Mouse (Mus musculus): ENCODE measurements around the gene Cep170.
"Not testable (repeated sequence)": the region's sequence is repeated elsewhere in the genome, so short reads cannot be mapped to it uniquely, and the experiment has no call there.

Gene Cep170

GRCm38 (mm10) chr1:176814036-176814420 lies at the start of gene Cep170:
Gene Cep170 (minus strand): TSS chr1:176814067.
- ATAC-seq (ENCODE audit: insufficient number of reproducible peaks, low FRiP score, low TSS enrichment): peak; percentile 64

GRCm38 (mm10) chr1:176861981-176862644 lies 48.2 kb upstream of the Cep170 start:
- no peak for ATAC-seq (ENCODE audit: insufficient number of reproducible peaks, low FRiP score, low TSS enrichment)

GRCm38 (mm10) chr1:176852813-176853590 lies 39.1 kb upstream of the Cep170 start:
- no peak for ATAC-seq (ENCODE audit: insufficient number of reproducible peaks, low FRiP score, low TSS enrichment)

- no peak for ATAC-seq (ENCODE audit: insufficient number of reproducible peaks, low FRiP score, low TSS enrichment)
Observed at GRCm38 (mm10) chr1:176851401-176851800, 37.5 kb upstream of the Cep170 start.

- no peak for ATAC-seq (ENCODE audit: insufficient number of reproducible peaks, low FRiP score, low TSS enrichment)
Observed at GRCm38 (mm10) chr1:176849377-176849776, 35.5 kb upstream of the Cep170 start.

- ATAC-seq (ENCODE audit: insufficient number of reproducible peaks, low FRiP score, low TSS enrichment): no peak
Observed at GRCm38 (mm10) chr1:176848613-176849290, 34.9 kb upstream of the Cep170 start.

GRCm38 (mm10) chr1:176847118-176847859 lies 33.4 kb upstream of the Cep170 start:
- ATAC-seq (ENCODE audit: insufficient number of reproducible peaks, low FRiP score, low TSS enrichment): no peak

GRCm38 (mm10) chr1:176845082-176845977 lies 31.5 kb upstream of the Cep170 start:
- ATAC-seq (ENCODE audit: insufficient number of reproducible peaks, low FRiP score, low TSS enrichment): no peak

- not testable (repeated sequence) for ATAC-seq (ENCODE audit: insufficient number of reproducible peaks, low FRiP score, low TSS enrichment)
Observed at GRCm38 (mm10) chr1:176836562-176836961, 22.7 kb upstream of the Cep170 start.

GRCm38 (mm10) chr1:176835501-176836294 lies 21.8 kb upstream of the Cep170 start:
- ATAC-seq (ENCODE audit: insufficient number of reproducible peaks, low FRiP score, low TSS enrichment): peak; percentile 70

- no peak for ATAC-seq (ENCODE audit: insufficient number of reproducible peaks, low FRiP score, low TSS enrichment)
Observed at GRCm38 (mm10) chr1:176834880-176835279, 21.0 kb upstream of the Cep170 start.

- ATAC-seq (ENCODE audit: insufficient number of reproducible peaks, low FRiP score, low TSS enrichment): no peak
Observed at GRCm38 (mm10) chr1:176833948-176834347, 20.1 kb upstream of the Cep170 start.

GRCm38 (mm10) chr1:176833257-176833656 lies 19.4 kb upstream of the Cep170 start:
- ATAC-seq (ENCODE audit: insufficient number of reproducible peaks, low FRiP score, low TSS enrichment): no peak

- no peak for ATAC-seq (ENCODE audit: insufficient number of reproducible peaks, low FRiP score, low TSS enrichment)
Observed at GRCm38 (mm10) chr1:176832607-176833006, 18.7 kb upstream of the Cep170 start.

- no peak for ATAC-seq (ENCODE audit: insufficient number of reproducible peaks, low FRiP score, low TSS enrichment)
Observed at GRCm38 (mm10) chr1:176832071-176832470, 18.2 kb upstream of the Cep170 start.

GRCm38 (mm10) chr1:176828666-176829065 lies 14.8 kb upstream of the Cep170 start:
- no peak for ATAC-seq (ENCODE audit: insufficient number of reproducible peaks, low FRiP score, low TSS enrichment)

- no peak for ATAC-seq (ENCODE audit: insufficient number of reproducible peaks, low FRiP score, low TSS enrichment)
Observed at GRCm38 (mm10) chr1:176827945-176828485, 14.1 kb upstream of the Cep170 start.

- no peak for ATAC-seq (ENCODE audit: insufficient number of reproducible peaks, low FRiP score, low TSS enrichment)
Observed at GRCm38 (mm10) chr1:176827365-176827764, 13.5 kb upstream of the Cep170 start.

All from cerebellum, adult (tissue).